In genomic region chr12:10222821-10223220, GRCm38 (mm10) we compare ENCODE assay signal across 12 mouse cellular contexts.
DNase-seq lines count a peak whose midpoint lies in the region; ATAC-seq and TF ChIP-seq lines count a peak whose summit lies in the region.
"Had no signal": no experiment of that assay in that cellular context is flagged by ENCODE, and none has a peak within 500 bp of the region (broad histone marks: within the 10 kb centered on the region; RNA-seq: fewer than 3 reads in every experiment).

No protein-coding gene starts in this region.

- no peaks in the 10 kb centered on the region for H3K36me3 ChIP-seq in heart, adult 2 months (ENCODE audit: control insufficient read depth, insufficient read depth, low read length)
- H3K36me3 ChIP-seq: heart, embryonic 13.5 days had no signal

- DNase-seq in heart, adult 2 months = no peak
- DNase-seq in heart, adult 11 months = no peak
- peak; percentile 2 to 14 for DNase-seq in kidney, postnatal 36 days
- DNase-seq in kidney, adult 18-20 months = no peak
- DNase-seq in NIH3T3 (ENCODE audit: low read depth) = peak; percentile 49
- peak; percentile 44 for DNase-seq in embryo, embryonic 10.5 days (ENCODE audit: low spot score)
- no peak for DNase-seq in layer of hippocampus, adult 8-10 months (ENCODE audit: low spot score in 2 of 2)
- DNase-seq: adrenal gland, adult 8-10 months had no signal

- TF ChIP-seq CTCF in heart, adult 2 months (IDR thresholded peaks at IDR 0.05) = peak; percentile 35

- H3K9ac ChIP-seq in heart, adult 2 months (ENCODE audit: low read depth, low read length) = no peak overlapping the region
- H3K9ac ChIP-seq: heart, embryonic 13.5 days had no signal

- H3K4me1 ChIP-seq in heart, adult 2 months (ENCODE audit: control insufficient read depth, insufficient read depth, low read length) = no peaks in the 10 kb centered on the region

- no peak for TF ChIP-seq EP300 in heart, adult 2 months (IDR thresholded peaks at IDR 0.05; ENCODE audit: insufficient read depth, low read depth, low read length)

- no peak overlapping the region for H3K4me3 ChIP-seq in heart, adult 2 months
- H3K4me3 ChIP-seq: heart, embryonic 13.5 days had no signal

- 15% methylated on average over 4 of the region's 4 CpGs for WGBS in heart, adult 2 months

- intact Hi-C loops in heart, adult 2 months (cut with DNase I) = loop anchor here (2.0 to 10.0 kb wide), 6 partner anchors 212 to 1171 kb away; partner anchors contain the start of gene Osr1

- TF ChIP-seq POLR2A in heart, adult 2 months (IDR thresholded peaks at IDR 0.05; ENCODE audit: insufficient read depth, low read depth, low read length) = no peak

- no peak overlapping the region for H3K27ac ChIP-seq in heart, adult 2 months
- H3K27ac ChIP-seq: heart, embryonic 13.5 days had no signal

- no peaks in the 10 kb centered on the region for H3K79me2 ChIP-seq in heart, adult 2 months (replicated peaks; ENCODE audit: control insufficient read depth, insufficient read depth, low read length)

- H3K27me3 ChIP-seq in heart, adult 2 months (ENCODE audit: control insufficient read depth, insufficient read depth, low read length) = no peaks in the 10 kb centered on the region
- H3K27me3 ChIP-seq: CH12.LX; heart, embryonic 13.5 days had no signal

- ATAC-seq in erythroid progenitor cell, adult 5-6 weeks (replicated peaks; ENCODE audit: low FRiP score, poor library complexity, severe bottlenecking) = no peak
- ATAC-seq: hindbrain, embryonic 16.5 days had no signal

Comparison
In these comparisons a context has a peak if more than half of its experiments do, and no peak if none do; other contexts are left out.
1. DNase-seq: peak in kidney, postnatal 36 days (2 of 2), NIH3T3 (single experiment) and embryo, embryonic 10.5 days (single experiment); none in heart, adult 2 months (0 of 2), heart, adult 11 months (single experiment), kidney, adult 18-20 months (single experiment) and layer of hippocampus, adult 8-10 months (0 of 2).